Mouse (Mus musculus): Measurements from ENCODE around the gene Cst6.

- no peak for TF ChIP-seq GATA1 (IDR thresholded peaks at IDR 0.05; ENCODE audit: low read length)
- TF ChIP-seq TAL1 (IDR thresholded peaks at IDR 0.05; ENCODE audit: low read length), result no peak
These were observed 17.0 kb upstream of the Cst6 start, which contains the start of gene Eif1ad for GRCm38 (mm10) chr19:5366175-5367052.

Data from erythroblast, embryonic 14.5 days (primary cell).